Mouse (Mus musculus) CD4-positive, CD25-positive, alpha-beta regulatory T cell, adult 2 months (primary cell): ENCODE results near the gene Eps8l1.

Experiments
- DNase-seq: peaks from one replicate; pipeline ENCODE4 v3.0.0-alpha.2; 2012; ENCODE audit warnings: low read depth, low spot score

Gene Eps8l1

DNA sequence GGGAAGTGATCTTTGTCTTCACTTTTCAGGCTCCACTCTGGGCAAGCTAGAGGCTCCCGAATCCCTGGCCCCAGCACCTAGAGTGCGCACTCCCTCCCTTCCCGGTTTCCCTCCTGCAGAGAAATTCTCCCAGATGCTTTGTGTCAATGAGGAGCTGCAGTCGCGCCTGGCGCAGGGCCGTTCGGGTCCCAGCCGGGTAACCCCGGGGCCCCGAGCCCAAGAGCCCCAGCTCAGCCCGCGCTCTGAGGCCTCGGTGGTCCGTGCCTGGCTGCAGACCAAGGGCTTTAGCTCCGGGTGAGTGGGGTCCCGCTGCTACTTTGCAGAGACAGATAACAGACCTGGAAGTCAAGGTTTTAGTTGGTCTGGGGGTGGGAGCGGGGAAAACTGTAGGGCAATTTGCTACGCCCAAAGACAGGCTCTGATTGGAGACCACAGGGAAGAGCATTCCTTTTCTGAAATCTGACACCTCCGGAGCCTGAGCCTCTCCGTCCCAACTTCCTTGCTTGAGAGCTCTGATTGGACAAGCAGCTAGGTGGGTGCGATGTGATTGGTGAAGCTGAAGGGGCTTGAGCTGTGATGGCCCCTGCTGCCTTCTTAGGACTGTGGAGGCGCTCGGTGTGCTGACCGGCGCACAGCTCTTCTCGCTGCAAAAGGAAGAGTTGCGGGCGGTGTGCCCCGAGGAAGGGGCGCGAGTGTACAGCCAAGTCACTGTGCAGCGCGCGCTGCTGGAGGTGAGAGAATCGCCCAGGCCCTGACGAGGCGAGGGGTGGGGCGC is 17.7 kb downstream of the Eps8l1 start:
- DNase-seq = no peak

DNA sequence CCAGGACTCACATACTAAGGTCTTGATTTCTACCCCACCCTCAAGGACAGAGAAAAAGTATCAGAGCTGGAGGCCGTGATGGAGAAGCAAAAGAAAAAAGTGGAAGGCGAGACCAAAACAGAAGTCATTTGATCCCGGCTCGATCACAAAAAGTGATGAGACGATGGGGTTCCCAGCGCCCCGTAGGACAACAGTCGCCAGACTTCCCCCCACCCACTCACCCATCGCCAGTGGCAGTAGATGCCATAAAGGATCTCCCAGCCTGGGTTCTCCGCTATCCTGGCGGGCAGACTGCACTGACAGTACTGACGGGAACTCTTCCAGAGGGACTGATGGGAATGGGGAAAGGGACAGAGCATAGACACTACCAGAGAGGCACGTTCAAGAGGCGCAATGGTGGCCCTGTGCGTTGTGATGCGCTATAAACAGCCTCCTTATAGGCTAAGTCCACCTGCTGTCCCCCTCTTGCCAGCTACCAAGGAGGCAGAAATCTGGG is 18.4 kb downstream of the Eps8l1 start:
- no peak for DNase-seq

DNA sequence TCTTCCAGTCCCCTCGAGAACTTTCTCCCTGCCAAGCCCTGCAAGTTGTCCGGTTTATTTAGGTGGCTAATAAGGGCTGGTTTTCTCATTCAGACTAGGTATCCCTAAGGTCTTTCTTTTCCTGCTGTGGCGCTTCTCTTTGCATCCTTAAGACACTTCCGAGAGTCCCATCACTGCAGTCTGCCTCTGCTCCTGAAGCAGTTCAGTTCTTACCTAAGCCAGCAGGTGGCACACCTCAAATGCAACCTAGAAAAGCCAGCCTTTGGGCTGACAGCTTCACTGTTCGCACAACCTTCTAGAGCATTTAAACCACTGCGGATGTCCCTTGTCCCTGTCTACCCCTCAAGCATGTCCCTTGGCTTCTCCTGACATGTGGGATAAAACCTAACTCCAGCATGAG is 19.2 kb downstream of the Eps8l1 start:
- DNase-seq = peak; percentile 76

DNA sequence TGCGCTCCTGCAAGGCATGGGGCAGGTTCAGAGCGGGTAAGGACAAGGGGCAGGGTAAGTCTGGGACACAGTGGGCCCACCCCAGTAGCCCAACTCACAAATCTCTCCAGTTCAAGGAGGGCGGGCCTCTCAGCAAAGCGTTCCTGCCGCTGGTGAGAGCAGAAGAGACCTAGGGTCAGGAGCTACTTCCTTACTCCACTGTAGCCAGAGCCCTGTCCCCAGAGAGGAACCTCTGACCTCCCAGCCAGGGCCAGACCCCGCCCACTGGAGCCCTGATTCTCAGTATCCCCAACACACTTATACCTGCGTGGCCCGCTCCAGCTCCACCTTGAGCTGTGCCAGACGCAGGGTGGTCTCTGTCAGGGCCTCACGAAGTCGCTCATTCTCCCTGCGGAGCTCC is 21.8 kb downstream of the Eps8l1 start:
- DNase-seq = no peak

DNA sequence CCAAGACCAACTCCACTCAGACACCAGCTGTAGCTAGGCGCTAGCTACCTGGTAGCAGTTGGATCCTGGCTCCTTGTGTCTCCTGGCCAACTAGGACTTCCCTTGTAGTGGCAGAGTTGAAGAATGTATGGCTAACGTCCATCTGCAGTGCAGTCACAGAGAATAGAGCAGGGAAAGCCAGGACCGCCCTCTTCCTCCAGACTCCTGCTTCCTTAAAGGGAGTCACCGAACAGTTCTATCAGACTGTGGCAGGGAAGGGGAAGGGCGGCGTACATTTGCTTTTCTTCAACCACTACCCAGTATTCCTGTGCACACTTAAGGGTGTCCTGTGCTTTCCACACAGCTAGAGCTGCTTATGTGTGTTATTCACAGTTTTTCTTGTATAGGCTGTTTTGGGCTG is 30.8 kb downstream of the Eps8l1 start:
- no peak for DNase-seq

DNA sequence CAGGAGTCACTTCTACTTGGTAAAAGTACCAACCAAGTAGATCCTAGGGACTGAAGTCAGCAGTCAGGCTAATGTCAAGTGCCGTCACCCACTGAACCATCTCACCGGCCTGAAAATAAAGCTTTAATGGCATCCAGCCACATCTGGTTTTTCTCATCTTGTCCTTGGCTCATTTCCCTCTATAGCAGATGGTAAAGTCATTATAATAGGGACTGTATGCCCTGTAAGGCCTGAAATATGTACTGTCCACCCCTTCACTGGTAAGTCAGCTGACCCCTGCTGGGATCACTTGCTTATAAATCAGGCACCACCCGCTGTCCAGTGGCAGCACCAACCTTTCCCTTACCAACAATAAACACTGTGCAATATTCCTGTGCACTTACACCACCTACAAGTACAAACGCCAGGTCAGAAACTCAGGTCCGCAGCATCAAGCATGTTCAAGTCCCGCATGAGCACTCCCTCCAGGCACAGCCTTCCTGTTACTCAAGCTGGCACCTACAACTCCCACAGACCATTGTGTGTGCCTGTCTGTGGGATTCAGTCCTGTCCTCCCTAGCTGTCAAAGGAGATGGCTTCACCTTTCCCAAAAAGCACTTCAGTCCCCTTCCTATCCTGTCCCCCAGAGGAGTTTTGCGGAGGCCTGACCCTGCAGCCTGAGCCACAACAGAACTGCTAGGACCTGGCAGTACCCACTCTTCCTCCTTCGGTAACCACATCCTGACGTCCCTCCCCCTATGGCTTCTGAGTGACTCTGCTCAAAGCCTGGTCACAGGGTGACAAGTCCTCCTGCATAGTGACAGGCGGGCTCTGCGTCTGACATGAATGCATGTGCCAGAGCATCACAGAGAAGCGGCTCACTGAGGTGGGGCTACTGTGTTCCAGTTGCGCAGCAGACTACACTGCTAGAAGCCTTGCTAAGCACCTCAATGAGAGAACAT is 32.1 kb downstream of the Eps8l1 start:
- peak; percentile 69 for DNase-seq

DNA sequence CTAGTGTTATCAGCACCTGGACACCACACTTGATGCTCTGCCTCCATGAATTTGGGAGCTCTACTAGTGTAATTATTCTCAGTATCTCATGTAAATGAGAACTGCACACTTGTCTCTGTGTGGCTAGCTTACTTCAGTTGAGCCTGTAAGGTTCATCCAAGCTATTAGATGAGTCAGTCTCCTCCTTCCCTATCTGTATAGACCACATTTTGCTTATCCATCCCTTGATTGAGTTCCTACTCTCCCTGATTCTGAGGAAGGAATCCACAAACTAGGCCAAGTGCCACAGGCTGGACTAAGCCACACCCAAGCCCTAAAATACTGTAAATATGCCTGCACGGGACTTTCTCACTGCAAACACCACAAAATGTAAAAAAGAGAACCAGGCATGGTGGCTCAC is 33.5 kb downstream of the Eps8l1 start:
- DNase-seq = no peak

DNA sequence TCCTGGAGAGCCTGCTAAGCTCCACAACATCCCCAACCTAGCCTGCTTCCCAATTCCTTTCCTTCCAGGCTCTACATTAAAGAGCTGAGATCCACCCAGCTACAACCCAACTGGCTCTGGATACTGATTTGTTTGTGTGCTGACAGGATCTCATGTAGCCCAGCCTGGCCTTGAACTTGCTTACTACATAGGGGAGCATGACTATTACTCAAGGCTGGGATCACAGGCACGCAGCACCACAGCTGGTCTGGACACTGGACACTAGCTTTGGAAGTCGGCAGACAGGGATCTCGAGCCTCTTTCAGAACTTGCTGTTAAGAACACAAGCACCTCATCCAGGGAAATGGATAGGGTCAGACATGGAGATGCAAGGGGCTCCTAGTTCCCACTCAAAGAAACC is 36.0 kb downstream of the Eps8l1 start:
- DNase-seq = no peak

DNA sequence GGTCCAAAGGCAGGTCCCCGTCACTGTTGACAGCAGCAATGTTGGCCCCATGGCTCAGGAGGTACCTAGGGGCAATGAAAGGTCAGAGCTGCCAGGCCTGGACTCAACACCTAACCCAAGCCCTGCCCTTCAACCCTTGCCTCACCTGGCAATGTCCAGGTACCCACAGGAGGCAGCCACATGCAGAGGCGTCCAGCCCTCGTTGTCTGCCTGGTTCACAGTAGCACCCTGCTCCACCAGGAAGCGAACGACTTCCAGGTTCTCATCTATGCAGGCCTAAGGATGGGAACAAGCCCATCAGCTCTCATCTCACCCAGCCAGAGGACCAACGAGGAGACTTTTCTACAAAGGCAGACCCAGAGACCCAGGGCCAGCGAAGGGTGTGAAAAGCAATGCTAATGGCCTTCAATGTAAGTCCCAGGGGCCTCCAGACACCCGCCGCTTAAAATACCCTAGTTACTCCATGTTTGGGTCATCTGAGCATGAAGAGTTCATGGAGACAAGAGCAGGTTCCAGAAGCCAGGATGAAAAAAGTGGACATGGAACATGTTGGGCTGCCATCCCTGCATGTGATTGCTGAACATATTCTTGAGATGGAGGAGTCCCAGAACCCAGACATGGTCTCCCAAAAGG is 36.9 kb downstream of the Eps8l1 start:
- no peak for DNase-seq

DNA sequence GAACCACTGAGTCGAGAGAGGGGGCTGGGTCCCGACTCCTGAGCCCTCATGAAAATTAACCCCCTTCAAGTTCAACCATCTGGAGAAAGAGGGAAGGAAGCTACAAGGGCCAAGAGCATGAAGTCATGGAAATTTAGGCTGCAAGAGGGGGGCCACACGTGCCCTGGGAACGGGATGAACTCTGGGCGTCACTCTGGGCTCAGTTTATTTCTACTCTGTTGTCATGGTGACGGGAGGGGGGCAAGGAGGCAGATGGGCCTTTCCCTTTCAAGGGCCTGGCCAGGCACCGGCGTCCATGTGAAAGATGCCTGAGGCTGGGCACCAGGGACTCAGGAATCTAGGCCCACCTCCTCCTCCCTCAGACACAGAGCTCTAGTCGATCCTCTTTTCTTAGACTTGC is 37.8 kb downstream of the Eps8l1 start:
- no peak for DNase-seq

DNA sequence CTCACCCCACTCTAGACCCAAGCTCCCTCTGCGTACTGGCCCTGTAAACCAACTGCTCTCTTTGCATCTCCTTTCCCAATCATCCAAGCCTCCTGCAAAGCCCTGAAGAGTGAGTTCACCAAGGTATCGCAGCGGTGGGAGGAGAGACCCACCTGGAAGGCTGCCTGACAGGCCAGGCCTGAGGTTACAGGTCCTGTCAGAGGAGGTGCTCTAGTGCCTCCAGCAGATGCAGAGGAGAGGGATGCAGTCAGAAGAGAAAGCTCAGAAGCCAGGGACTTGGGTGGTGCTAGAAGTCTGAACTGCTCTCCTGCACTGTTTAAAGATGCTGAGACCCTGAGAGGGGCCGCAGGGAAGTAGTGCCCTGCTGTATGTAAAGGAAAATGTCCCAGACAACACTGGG is 38.6 kb downstream of the Eps8l1 start:
- DNase-seq = no peak

DNA sequence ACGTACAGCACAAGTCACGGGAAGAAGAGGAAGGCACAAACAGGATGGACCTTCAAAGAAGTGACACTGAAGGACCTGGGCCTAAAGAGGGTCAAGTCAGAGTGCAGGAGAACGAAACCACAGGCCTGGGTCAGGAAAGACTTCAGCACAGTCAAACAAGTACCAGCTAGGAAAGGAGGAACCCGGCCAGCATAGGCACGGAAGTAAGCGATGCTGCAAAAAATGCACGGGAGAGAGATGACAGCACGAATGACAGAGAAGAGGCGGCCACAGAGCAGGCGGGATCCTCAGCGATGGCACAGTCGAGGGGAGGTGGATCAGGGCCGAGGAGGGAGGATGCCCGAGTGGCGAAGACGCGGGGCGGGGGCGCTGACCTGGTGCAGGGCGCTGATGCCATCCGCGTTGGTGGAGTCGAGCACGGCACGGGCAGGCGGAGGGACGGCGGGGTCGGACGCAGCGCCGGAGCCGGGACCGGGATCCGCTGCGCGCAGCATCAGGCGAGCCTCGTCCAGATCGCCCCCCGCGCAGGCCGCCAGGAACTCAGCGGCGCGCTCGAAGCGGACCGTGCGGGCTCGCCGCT is 40.5 kb downstream of the Eps8l1 start:
- peak; percentile 68 for DNase-seq

DNA sequence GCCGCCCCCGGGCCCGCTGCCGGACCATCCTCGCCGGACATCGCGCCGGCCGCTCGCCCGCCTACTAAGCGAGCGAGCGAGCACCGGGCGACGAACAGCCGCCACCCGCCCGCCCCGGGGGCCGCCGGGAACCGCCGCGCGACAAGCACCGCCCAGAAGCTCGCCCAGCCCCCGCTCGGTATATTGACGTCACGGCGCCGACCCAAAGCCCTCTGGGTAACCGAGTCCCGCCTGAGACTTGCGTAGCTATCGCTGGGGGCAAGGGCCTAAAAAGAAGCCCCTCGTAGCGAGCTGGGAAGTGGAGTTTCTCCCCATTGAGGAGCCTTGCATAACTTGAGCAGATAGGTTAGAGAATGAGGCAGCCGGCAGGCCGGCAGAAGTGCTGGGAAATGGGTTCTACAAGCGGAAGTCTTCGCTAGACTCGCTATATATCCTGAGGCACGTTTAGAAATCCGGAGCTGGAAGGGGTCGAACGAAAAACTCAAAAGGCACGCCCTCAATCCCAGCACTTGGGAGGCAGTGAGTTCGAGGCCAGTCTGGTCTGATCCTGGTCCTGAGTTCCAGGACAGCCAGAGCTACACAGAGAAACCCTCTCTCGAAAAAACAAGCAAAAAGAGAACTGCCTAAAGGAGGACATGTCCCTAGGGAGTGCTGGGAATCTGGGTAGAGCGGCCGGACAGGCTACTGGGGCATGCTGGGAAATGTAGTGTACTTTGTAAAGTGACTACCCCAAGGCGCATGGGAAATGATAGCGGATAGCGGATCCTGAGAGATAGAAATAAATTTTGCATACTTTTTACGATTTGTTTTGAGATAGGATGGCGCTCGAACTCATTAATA is 41.3 kb downstream of the Eps8l1 start, which contains the start of gene Ppp1r12c:
Gene Ppp1r12c, minus strand, starts transcription at position 123 of the 840 bp plus-strand sequence.
- peak; percentile 94 for DNase-seq

DNA sequence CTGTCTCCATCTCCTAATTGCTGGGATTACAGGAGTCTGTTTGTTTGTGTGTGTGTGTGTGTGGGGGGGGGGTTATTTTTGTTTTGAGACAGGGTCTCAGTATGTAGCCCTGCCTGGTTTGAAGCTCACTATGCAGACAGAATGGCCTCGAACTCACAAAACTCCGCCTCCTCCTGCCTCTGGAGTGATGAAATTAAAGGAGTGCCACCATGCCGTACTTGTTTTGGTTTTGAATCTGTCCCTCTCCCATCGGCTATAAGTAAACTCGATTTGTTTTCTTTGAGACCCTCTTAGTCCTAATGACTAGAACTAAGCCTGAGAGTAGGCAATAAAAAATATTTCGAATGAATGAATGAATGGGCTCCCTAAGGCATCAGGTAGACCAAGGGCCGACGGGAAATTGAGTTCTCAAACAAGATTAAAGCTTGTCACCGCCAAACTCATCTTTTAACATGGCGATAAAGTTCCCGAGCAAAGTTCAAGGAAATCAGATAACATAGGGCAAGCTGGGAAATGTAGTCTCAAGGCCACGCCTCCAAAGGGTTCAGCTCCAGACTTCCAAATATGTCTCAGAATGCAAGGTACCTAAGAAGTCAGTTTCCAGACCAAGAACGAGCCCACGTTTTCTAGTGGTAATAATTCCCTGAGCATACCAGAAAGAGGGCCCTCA is 42.1 kb downstream of the Eps8l1 start:
- peak; percentile 27 for DNase-seq

DNA sequence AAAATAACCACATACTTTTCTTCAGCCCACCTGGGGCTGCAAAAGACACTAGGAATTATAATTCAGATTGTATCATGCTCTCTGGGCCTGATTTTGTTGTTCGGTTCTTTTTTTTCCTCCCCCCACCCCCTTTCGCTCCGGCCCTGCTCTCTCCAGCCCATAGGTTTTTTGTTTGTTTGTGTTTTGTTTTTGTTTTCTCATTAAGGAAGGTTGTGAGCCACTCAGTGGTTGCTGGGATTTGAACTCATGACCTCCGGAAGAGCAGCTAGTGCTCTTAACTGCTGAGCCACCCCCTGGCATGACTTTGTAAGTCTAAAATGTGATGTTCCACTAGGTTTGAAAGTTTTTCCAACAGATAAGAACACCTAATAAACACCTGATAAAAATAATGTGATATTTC is 42.6 kb downstream of the Eps8l1 start:
- no peak for DNase-seq

DNA sequence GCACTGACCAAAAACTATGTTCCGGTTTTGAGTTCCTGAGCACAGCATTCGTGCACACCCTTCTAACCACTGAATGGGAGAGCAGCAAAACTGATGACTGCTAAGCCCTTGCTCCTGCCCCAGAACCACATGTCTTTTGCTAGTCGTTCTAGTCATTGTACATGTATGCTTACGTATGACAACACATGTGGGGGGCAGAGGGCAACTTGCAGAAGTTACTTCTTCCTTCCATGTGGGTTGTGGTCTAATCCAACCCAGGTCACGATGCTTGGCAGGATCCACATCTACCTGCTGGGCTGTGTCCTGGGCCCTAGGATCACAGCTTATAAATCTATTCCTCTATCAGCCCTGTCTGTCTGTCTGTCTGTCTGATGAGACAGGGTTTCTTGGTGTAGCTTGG is 43.4 kb downstream of the Eps8l1 start:
- DNase-seq = no peak

DNA sequence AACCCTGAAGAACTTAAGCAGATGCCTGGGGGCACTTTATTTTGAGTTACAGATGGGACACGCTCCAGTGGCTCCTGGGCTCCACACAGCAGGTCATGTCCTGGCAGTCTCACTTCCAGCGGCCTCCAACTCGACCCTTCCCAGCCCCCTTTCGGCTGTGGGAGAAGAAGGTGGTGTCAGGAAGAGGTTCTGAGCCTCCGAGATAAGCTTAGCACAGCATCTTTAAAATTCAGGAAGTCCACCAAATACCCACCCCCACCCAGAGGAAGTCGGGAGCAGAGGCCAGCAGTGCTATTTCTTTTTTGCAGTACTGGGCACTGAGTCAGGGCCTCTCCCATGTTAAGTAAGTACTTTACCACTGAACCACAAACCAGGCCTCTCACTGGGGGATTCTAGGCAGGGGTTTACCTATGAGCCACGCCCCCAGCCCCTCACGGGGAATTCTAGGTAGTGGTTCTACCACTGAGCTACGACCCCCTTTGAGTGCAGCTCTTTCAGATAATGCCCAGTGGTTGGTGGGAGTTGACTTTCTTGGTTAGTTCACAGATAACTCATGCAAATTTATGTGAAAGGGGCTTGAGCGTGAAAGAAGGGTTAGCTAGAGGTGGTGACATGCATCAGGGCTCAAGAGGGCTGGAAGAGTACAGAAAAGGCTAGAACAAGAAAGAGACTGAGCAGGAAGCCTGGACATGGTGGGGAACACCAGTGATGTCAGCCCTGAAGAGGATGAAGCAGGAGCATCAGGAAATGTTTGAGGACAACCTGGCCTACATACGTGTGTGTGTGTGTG is 44.4 kb downstream of the Eps8l1 start:
- no peak for DNase-seq

DNA sequence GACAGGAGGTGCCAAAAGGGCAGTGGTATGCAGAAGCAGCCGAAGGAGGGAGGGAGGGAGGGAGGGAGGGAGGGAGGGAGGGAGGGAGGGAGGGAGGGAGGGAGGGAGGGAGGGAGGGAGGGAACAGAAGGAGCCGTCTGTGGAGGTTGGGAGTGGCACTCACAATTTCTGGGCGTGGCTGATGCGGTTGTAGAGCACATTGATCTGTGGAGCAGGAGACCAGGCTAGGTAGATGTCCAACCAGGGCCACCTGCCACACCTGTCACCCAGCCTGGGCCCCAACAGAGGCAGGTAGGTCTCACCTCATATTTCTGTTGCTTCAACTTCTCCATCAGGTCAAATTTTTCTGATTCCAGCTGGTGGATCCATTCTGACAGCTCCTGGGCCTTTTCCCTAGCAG is 46.7 kb downstream of the Eps8l1 start:
- no peak for DNase-seq

DNA sequence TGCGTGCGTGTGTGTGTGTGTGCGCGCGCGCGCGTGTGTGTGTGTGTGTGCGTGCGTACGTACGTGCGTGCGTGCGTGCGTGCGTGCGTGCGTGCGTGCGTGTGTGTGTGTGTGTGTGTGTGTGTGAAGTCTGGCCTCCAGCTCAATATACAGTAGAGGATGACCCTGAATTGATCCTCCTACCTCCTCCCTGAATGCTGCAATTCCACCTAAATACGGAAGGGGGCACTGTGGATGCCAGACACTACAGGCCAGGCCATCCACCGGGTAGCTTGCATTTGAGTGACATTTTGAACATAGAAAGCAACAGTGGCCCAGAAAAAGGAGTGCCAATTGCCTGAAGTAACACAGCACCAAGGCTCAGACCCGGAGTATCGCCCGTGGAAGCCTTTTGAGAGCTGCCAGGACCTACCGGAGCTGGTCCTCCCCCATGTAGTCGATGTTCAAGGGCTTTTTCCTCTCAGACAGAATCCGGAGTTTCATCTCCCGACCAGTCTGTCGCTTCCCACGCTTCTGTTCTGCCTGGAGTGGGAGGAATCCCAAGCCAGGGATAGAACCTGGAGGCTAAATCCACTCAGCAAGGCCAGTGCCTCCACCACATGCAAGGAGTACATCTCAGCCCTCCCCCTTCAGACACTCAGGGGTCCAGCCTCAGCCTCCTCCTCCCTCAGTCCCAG is 47.7 kb downstream of the Eps8l1 start:
- peak; percentile 49 for DNase-seq
